Mouse (Mus musculus) forebrain, embryonic 12.5 days (tissue): Measurements from ENCODE around the gene Trex1. TPM values are rescaled to one million over a fixed set of nuclear protein-coding genes. Genes with fewer than 3 reads are reported as not detected.

ENCODE experiments used
- ATAC-seq: fragments of 200-750 bp; cut with Nextera tagmentation; 2 replicates; pipeline ENCODE4 v1.8.0; 2017; ENCODE audit warnings: moderate TSS enrichment; ENCODE audit not compliant: low FRiP score
- H3K27ac ChIP-seq: fragments of 300-500 bp; sonication (generic); 2 replicates; pipeline ENCODE4 v1.5.1; 2016; ENCODE audit warnings: mild to moderate bottlenecking
- H3K27me3 ChIP-seq: fragments of 300-500 bp; sonication (generic); 2 replicates; pipeline ENCODE4 v1.6.1; 2016; ENCODE audit warnings: mild to moderate bottlenecking
- H3K36me3 ChIP-seq: fragments of 300-500 bp; sonication (generic); replicated peaks from 2 replicates; pipeline ENCODE4 v1.6.1; 2016; ENCODE audit warnings: mild to moderate bottlenecking
- H3K4me1 ChIP-seq: fragments of 300-500 bp; sonication (generic); 2 replicates; pipeline ENCODE4 v1.6.1; 2016
- H3K4me2 ChIP-seq: fragments of 300-500 bp; sonication (generic); 2 replicates; pipeline ENCODE4 v1.6.1; 2016; ENCODE audit warnings: mild to moderate bottlenecking, moderate library complexity
- H3K4me3 ChIP-seq: fragments of 300-500 bp; sonication (generic); replicated peaks from 2 replicates; pipeline ENCODE4 v1.5.1; 2016; ENCODE audit warnings: mild to moderate bottlenecking
- H3K9ac ChIP-seq: fragments of 300-500 bp; sonication (generic); 2 replicates; pipeline ENCODE4 v1.6.1; 2016; ENCODE audit warnings: mild to moderate bottlenecking
- H3K9me3 ChIP-seq: fragments of 300-500 bp; sonication (generic); 2 replicates; pipeline ENCODE4 v1.6.1; 2016
- WGBS: fragments of 180-500 bp; shearing (Covaris S2); methylation state at CpG from one replicate; pipeline ENCODE4 v1.1.7; 2016; 5-methylcytosine and 5-hydroxymethylcytosine counted together
- polyA plus RNA-seq: library from polyadenylated mRNA; unstranded; fragments of >200 nt; fragmentation: Nextera tagmentation; extraction: Ambion mirVana; gene quantifications from 2 replicates; pipeline ENCODE4 v1.2.1, GENCODE M21; 2016

The Trex1 gene
- polyA plus RNA-seq, 1 experiment from 2014 or later = 8.4 TPM

GRCm38 (mm10) chr9:109022866-109023685 lies 36.5 kb downstream of the Trex1 start:
- 92% methylated on average over 17 of the region's 17 CpGs for WGBS
- ATAC-seq = no peak
- H3K4me1 ChIP-seq = no peaks in the 10 kb centered on the region
- H3K27ac ChIP-seq = no peak overlapping the region
- H3K9ac ChIP-seq = no peak overlapping the region
- H3K27me3 ChIP-seq = no peaks in the 10 kb centered on the region
- H3K4me3 ChIP-seq = no peak overlapping the region
- H3K9me3 ChIP-seq = no peaks in the 10 kb centered on the region
- 0 out of 2 replicates have a peak, but pooled peaks cover 4% of the 10 kb centered on the region for H3K36me3 ChIP-seq
- no peak overlapping the region for H3K4me2 ChIP-seq

- no peak for ATAC-seq
- no peak overlapping the region for H3K27ac ChIP-seq
- H3K27me3 ChIP-seq = no peaks in the 10 kb centered on the region
- no peak overlapping the region for H3K9ac ChIP-seq
- 0 out of 2 replicates have a peak, but pooled peaks cover 4% of the 10 kb centered on the region for H3K36me3 ChIP-seq
- H3K4me1 ChIP-seq = no peaks in the 10 kb centered on the region
- H3K9me3 ChIP-seq = no peaks in the 10 kb centered on the region
- no peak overlapping the region for H3K4me3 ChIP-seq
- no peak overlapping the region for H3K4me2 ChIP-seq
- WGBS = 91% methylated on average over 4 of the region's 4 CpGs
Measured at GRCm38 (mm10) chr9:109021428-109021827, 38.1 kb downstream of the Trex1 start.

GRCm38 (mm10) chr9:109016973-109017604 lies 42.4 kb downstream of the Trex1 start:
- no peak overlapping the region for H3K4me2 ChIP-seq
- H3K4me1 ChIP-seq = no peaks in the 10 kb centered on the region
- no peaks in the 10 kb centered on the region for H3K9me3 ChIP-seq
- 78% methylated on average over 11 of the region's 11 CpGs for WGBS
- no peak overlapping the region for H3K4me3 ChIP-seq
- no peak overlapping the region for H3K27ac ChIP-seq
- no peaks in the 10 kb centered on the region for H3K27me3 ChIP-seq
- no peak overlapping the region for H3K9ac ChIP-seq
- no peaks in the 10 kb centered on the region for H3K36me3 ChIP-seq
- no peak for ATAC-seq

GRCm38 (mm10) chr9:109015397-109015796 lies 44.1 kb downstream of the Trex1 start:
- H3K4me3 ChIP-seq = no peak overlapping the region
- no peaks in the 10 kb centered on the region for H3K36me3 ChIP-seq
- H3K27ac ChIP-seq = no peak overlapping the region
- WGBS = 85% methylated on average over 8 of the region's 8 CpGs
- ATAC-seq = no peak
- no peaks in the 10 kb centered on the region for H3K4me1 ChIP-seq
- no peaks in the 10 kb centered on the region for H3K9me3 ChIP-seq
- H3K9ac ChIP-seq = no peak overlapping the region
- no peaks in the 10 kb centered on the region for H3K27me3 ChIP-seq
- no peak overlapping the region for H3K4me2 ChIP-seq

- Histone ChIP-seq H3K27ac (no peak overlapping the region), H3K4me3 (no peak overlapping the region), H3K9ac (no peak overlapping the region), H3K36me3 (0 out of 2 replicates have a peak, but pooled peaks cover 4% of the 10 kb centered on the region), H3K27me3 (no peaks in the 10 kb centered on the region), H3K4me2 (no peak overlapping the region), H3K4me1 (no peaks in the 10 kb centered on the region; the same call in 1 of the 2 replicates), H3K9me3 (no peaks in the 10 kb centered on the region)
- no peak for ATAC-seq
- WGBS = 89% methylated on average over 14 of the region's 14 CpGs
Measured at GRCm38 (mm10) chr9:109010316-109010690, 49.2 kb downstream of the Trex1 start.

GRCm38 (mm10) chr9:109009636-109010315 lies 49.8 kb downstream of the Trex1 start:
- Histone ChIP-seq H3K27me3 (no peaks in the 10 kb centered on the region), H3K4me1 (no peaks in the 10 kb centered on the region; the same call in 1 of the 2 replicates), H3K4me2 (no peak overlapping the region), H3K9me3 (no peaks in the 10 kb centered on the region), H3K27ac (no peak overlapping the region), H3K9ac (no peak overlapping the region), H3K36me3 (peaks cover 4% of the 10 kb centered on the region; the same call in 1 of the 2 replicates), H3K4me3 (no peak overlapping the region)
- WGBS = 71% methylated on average over 17 of the region's 17 CpGs
- ATAC-seq = no peak

- Histone ChIP-seq H3K27me3 (no peaks in the 10 kb centered on the region), H3K36me3 (peaks cover 4% of the 10 kb centered on the region; the same call in 1 of the 2 replicates), H3K9ac (no peak overlapping the region), H3K27ac (no peak overlapping the region), H3K9me3 (no peaks in the 10 kb centered on the region), H3K4me1 (no peaks in the 10 kb centered on the region; the same call in 1 of the 2 replicates), H3K4me2 (no peak overlapping the region), H3K4me3 (no peak overlapping the region)
- ATAC-seq = no peak
- WGBS = 76% methylated on average over 9 of the region's 10 CpGs
Measured at GRCm38 (mm10) chr9:109008994-109009635, 50.4 kb downstream of the Trex1 start.

- H3K4me3 ChIP-seq = no peak overlapping the region
- no peak overlapping the region for H3K9ac ChIP-seq
- no peak overlapping the region for H3K27ac ChIP-seq
- 82% methylated on average over 9 of the region's 9 CpGs for WGBS
- peaks cover 4% of the 10 kb centered on the region; the same call in 1 of the 2 replicates for H3K36me3 ChIP-seq
- no peaks in the 10 kb centered on the region for H3K27me3 ChIP-seq
- ATAC-seq = no peak
- H3K4me1 ChIP-seq = no peaks in the 10 kb centered on the region; the same call in 1 of the 2 replicates
- no peak overlapping the region for H3K4me2 ChIP-seq
- no peaks in the 10 kb centered on the region for H3K9me3 ChIP-seq
Measured at GRCm38 (mm10) chr9:109008081-109008480, 51.5 kb downstream of the Trex1 start.

Other genes starting within 250 kb of the Trex1 start
- 13.0 and 14.2 TPM in 2 replicates for gene Celsr3, start 233.4 kb downstream of the Trex1 start, polyA plus RNA-seq
- gene Slc26a6, start 206.5 kb downstream of the Trex1 start, polyA plus RNA-seq = 12.4 and 13.1 TPM in 2 replicates
- gene Tmem89, start 145.1 kb downstream of the Trex1 start, polyA plus RNA-seq = not detected in 2 replicates
- 353 and 359 TPM in 2 replicates for gene Uqcrc1, start 123.1 kb downstream of the Trex1 start, polyA plus RNA-seq
- gene Col7a1, start 106.1 kb downstream of the Trex1 start, polyA plus RNA-seq = 2.2 and 3.2 TPM in 2 replicates
- not detected in 2 replicates for gene Ucn2, start 73.7 kb downstream of the Trex1 start, polyA plus RNA-seq
- gene Pfkfb4, start 68.0 kb downstream of the Trex1 start, polyA plus RNA-seq = 16.5 and 18.4 TPM in 2 replicates
- gene Shisa5, start 21.2 kb downstream of the Trex1 start, polyA plus RNA-seq = 35.6 and 37.3 TPM in 2 replicates
- gene Atrip, start 14.4 kb upstream of the Trex1 start, polyA plus RNA-seq = 32.4 and 32.5 TPM in 2 replicates
- gene Ccdc51, start 22.8 kb upstream of the Trex1 start, polyA plus RNA-seq = 13.9 and 14.9 TPM in 2 replicates
- gene Tma7, start 22.9 kb upstream of the Trex1 start, polyA plus RNA-seq = 734 and 744 TPM in 2 replicates
- 39.9 and 44.4 TPM in 2 replicates for gene Plxnb1, start 35.7 kb upstream of the Trex1 start, polyA plus RNA-seq
- gene Fbxw21, start 102.3 kb upstream of the Trex1 start, polyA plus RNA-seq = not detected in 2 replicates
- not detected in 2 replicates for gene Fbxw13, start 136.2 kb upstream of the Trex1 start, polyA plus RNA-seq
- gene Fbxw20, start 175.0 kb upstream of the Trex1 start, polyA plus RNA-seq = not detected in 2 replicates
- gene Fbxw14, start 227.9 kb upstream of the Trex1 start, polyA plus RNA-seq = not detected in 2 replicates